8 mouse cellular contexts compared by ENCODE assay signal in the genomic region with DNA sequence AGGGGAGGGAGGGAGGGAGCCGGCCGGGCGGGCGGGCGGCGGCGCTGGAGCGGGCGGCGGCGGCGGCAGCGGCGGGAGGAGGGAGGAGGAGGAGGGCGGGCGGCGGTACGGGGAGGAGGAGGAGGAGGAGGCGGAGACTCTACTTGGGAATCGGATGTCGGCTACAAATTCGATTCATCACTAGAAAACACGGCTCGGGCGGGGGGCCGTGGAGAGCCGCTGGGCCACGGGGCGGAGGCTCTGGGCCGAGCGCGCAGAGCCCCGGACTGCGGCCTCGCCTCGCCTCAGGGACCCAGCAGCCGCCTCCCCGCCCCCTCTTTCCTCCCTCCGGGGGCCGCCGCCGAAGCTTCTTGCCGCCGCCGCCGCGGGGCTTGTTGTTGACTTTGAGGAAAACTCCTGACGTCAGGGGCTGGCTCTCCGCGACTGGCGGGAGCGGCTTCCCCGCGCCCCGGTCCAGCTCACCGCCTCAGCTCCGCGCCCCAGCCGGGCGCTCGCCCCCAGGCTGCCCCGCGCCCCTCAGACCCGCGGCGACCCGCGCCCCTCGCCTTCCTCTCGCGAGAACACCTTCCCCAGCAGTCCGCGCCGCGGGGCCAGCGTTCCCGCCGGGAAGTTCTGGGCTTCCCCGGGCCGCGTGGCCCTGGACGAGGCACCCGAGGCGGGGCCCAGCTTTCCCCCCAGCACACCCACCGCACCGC. TPM values are rescaled to one million over a fixed set of nuclear protein-coding genes. Genes with fewer than 3 reads are reported as not detected.
A peak's percentile ranks its signal among the peaks of the same experiment; 100 is the strongest.
DNase-seq lines count a peak whose midpoint lies in the region; ATAC-seq and TF ChIP-seq lines count a peak whose summit lies in the region.

No protein-coding gene starts in this region.

- TF ChIP-seq CTCF in CH12.LX (conservative IDR thresholded peaks at IDR 0.05 in 1 of 2, IDR thresholded peaks at IDR 0.05 in 1 of 2; ENCODE audit: low read depth in 2 of 2, low read length in 2 of 2): no peak

- TF ChIP-seq RAD21 in CH12.LX (IDR thresholded peaks at IDR 0.05; ENCODE audit: low read depth, low read length): no peak

- TF ChIP-seq POLR2A in CH12.LX (IDR thresholded peaks at IDR 0.05; ENCODE audit: low read depth, low read length): no peak

- no peak overlapping the region for H3K27ac ChIP-seq in CH12.LX (ENCODE audit: insufficient read depth, low read depth)
- peak overlapping the region; percentile 98 for H3K27ac ChIP-seq in forebrain, embryonic 11.5 days (ENCODE audit: low read depth, low read length)
- peak overlapping the region; percentile 85 for H3K27ac ChIP-seq in heart, embryonic 16.5 days (ENCODE audit: low read length)
- peak overlapping the region; percentile 82 for H3K27ac ChIP-seq in liver, embryonic 15.5 days (replicated peaks)
- peak overlapping the region; percentile 100 for H3K27ac ChIP-seq in neural tube, embryonic 13.5 days (replicated peaks)

- TF ChIP-seq EP300 in CH12.LX (IDR thresholded peaks at IDR 0.05; ENCODE audit: low read length): no peak

- H3K4me1 ChIP-seq in CH12.LX (ENCODE audit: control insufficient read depth in 1 of 2, insufficient read depth in 2 of 2): peaks cover 2 to 9% of the 10 kb centered on the region in 2 experiments; a peak in 3 of 4 replicates
- H3K4me1 ChIP-seq in forebrain, embryonic 11.5 days (replicated peaks; ENCODE audit: control insufficient read depth, insufficient read depth, low read length): no peaks in the 10 kb centered on the region; the same call in 1 of the 2 replicates
- H3K4me1 ChIP-seq in heart, embryonic 16.5 days (ENCODE audit: control insufficient read depth, insufficient read depth, low read length): peaks cover 6% of the 10 kb centered on the region; the same call in 1 of the 2 replicates
- peaks cover 19% of the 10 kb centered on the region for H3K4me1 ChIP-seq in liver, embryonic 15.5 days (replicated peaks)
- H3K4me1 ChIP-seq in neural tube, embryonic 13.5 days (replicated peaks): peaks cover 18% of the 10 kb centered on the region

- under 1% methylated on average over 57 of the region's 86 CpGs for WGBS in forebrain, embryonic 11.5 days
- WGBS in heart, embryonic 16.5 days: under 1% methylated on average over 40 of the region's 86 CpGs
- WGBS in liver, embryonic 15.5 days (ENCODE audit: insufficient replicate concordance): under 1% methylated on average over 63 of the region's 86 CpGs
- 1% methylated on average over 58 of the region's 86 CpGs for WGBS in neural tube, embryonic 13.5 days

- peak; percentile 36 for DNase-seq in CH12.LX (ENCODE audit: extremely low read depth)
- DNase-seq in c-Kit-positive CD71-negative TER-119-negative erythroid progenitor cells, embryonic 14.5 days (ENCODE audit: low read depth): peak; percentile 53
- DNase-seq in forebrain, embryonic 11.5 days (ENCODE audit: low spot score): peak; percentile 94
- peak; percentile 84 for DNase-seq in kidney, postnatal 36 days
- peak; percentile 51 for DNase-seq in telencephalon, adult 2 months (ENCODE audit: low read depth, low spot score)

- peaks cover 25% of the 10 kb centered on the region for H3K27me3 ChIP-seq in CH12.LX (replicated peaks)
- H3K27me3 ChIP-seq in forebrain, embryonic 11.5 days (ENCODE audit: control insufficient read depth, insufficient read depth, low read length): no peaks in the 10 kb centered on the region
- no peaks in the 10 kb centered on the region for H3K27me3 ChIP-seq in heart, embryonic 16.5 days (ENCODE audit: control insufficient read depth, insufficient read depth, low read length)
- peaks cover 36% of the 10 kb centered on the region for H3K27me3 ChIP-seq in liver, embryonic 15.5 days
- no peaks in the 10 kb centered on the region for H3K27me3 ChIP-seq in neural tube, embryonic 13.5 days

- peak; percentile 91 for ATAC-seq in forebrain, embryonic 11.5 days (replicated peaks; ENCODE audit: low FRiP score)
- ATAC-seq in heart, embryonic 16.5 days (replicated peaks; ENCODE audit: extremely low read depth, insufficient read depth, low FRiP score): peak; percentile 86
- peak; percentile 87 for ATAC-seq in liver, embryonic 15.5 days (ENCODE audit: insufficient read depth)
- ATAC-seq in neural tube, embryonic 13.5 days (ENCODE audit: low read depth): peak; percentile 89

- H3K4me2 ChIP-seq in CH12.LX (ENCODE audit: insufficient read depth, low read depth, poor library complexity, severe bottlenecking): peak overlapping the region; percentile 91
- H3K4me2 ChIP-seq in forebrain, embryonic 11.5 days (ENCODE audit: low read depth, low read length, severe bottlenecking): peak overlapping the region; percentile 84
- peak overlapping the region; percentile 95 for H3K4me2 ChIP-seq in heart, embryonic 16.5 days (ENCODE audit: low read depth, low read length)
- H3K4me2 ChIP-seq in liver, embryonic 15.5 days: peak overlapping the region; percentile 94
- peak overlapping the region; percentile 87 for H3K4me2 ChIP-seq in neural tube, embryonic 13.5 days

- no peaks in the 10 kb centered on the region for H3K79me2 ChIP-seq in CH12.LX (replicated peaks; ENCODE audit: control insufficient read depth, extremely low read depth, insufficient read depth, poor library complexity, severe bottlenecking)

- peak overlapping the region; percentile 42; the same call in 1 of the 2 replicates for H3K9ac ChIP-seq in CH12.LX (ENCODE audit: insufficient read depth, low read depth)
- H3K9ac ChIP-seq in forebrain, embryonic 11.5 days (ENCODE audit: low read length): peak overlapping the region; percentile 96
- H3K9ac ChIP-seq in heart, embryonic 16.5 days (ENCODE audit: low read length): peak overlapping the region; percentile 92
- peak overlapping the region; percentile 68 for H3K9ac ChIP-seq in liver, embryonic 15.5 days
- H3K9ac ChIP-seq in neural tube, embryonic 13.5 days: peak overlapping the region; percentile 98

- no peaks in the 10 kb centered on the region for H3K9me3 ChIP-seq in CH12.LX (replicated peaks; ENCODE audit: low read length)
- no peaks in the 10 kb centered on the region for H3K9me3 ChIP-seq in forebrain, embryonic 11.5 days (ENCODE audit: control insufficient read depth, low read length)
- no peaks in the 10 kb centered on the region for H3K9me3 ChIP-seq in heart, embryonic 16.5 days (replicated peaks; ENCODE audit: control insufficient read depth, low read length)
- no peaks in the 10 kb centered on the region for H3K9me3 ChIP-seq in liver, embryonic 15.5 days (replicated peaks)
- no peaks in the 10 kb centered on the region for H3K9me3 ChIP-seq in neural tube, embryonic 13.5 days

- no peaks in the 10 kb centered on the region for H3K36me3 ChIP-seq in CH12.LX (replicated peaks in 1 of 2; ENCODE audit: control insufficient read depth in 1 of 2, insufficient read depth in 1 of 2, low read length in 1 of 2)
- no peaks in the 10 kb centered on the region for H3K36me3 ChIP-seq in forebrain, embryonic 11.5 days (ENCODE audit: control insufficient read depth, insufficient read depth, low read length)
- no peaks in the 10 kb centered on the region for H3K36me3 ChIP-seq in heart, embryonic 16.5 days (ENCODE audit: control insufficient read depth, insufficient read depth)
- H3K36me3 ChIP-seq in liver, embryonic 15.5 days (replicated peaks): no peaks in the 10 kb centered on the region
- no peaks in the 10 kb centered on the region for H3K36me3 ChIP-seq in neural tube, embryonic 13.5 days

- peak overlapping the region in 2 of 3 experiments; percentile 48 to 56 for H3K4me3 ChIP-seq in CH12.LX (replicated peaks in 1 of 3; ENCODE audit: low read depth in 2 of 3, low read length in 2 of 3, poor library complexity in 1 of 3)
- peak overlapping the region; percentile 96 for H3K4me3 ChIP-seq in forebrain, embryonic 11.5 days (ENCODE audit: low read depth, low read length)
- peak overlapping the region; percentile 95 for H3K4me3 ChIP-seq in heart, embryonic 16.5 days (ENCODE audit: low read length)
- peak overlapping the region; percentile 70 for H3K4me3 ChIP-seq in liver, embryonic 15.5 days (replicated peaks)
- H3K4me3 ChIP-seq in neural tube, embryonic 13.5 days: peak overlapping the region; percentile 75

- in situ Hi-C loops in CH12.LX (cut with MboI; ENCODE audit: low pct_ligation_motif_present, low pct_unique_long_range_greater_than_20kb, low sequenced_read_pairs): no loop called here

- dilution Hi-C loops in CH12.LX (cut with MboI; ENCODE audit: extremely low pct_ligation_motif_present, extremely low pct_unique_long_range_greater_than_20kb, low sequenced_read_pairs): no loop called here

TF ChIP-seq in CH12.LX, 34 proteins besides CTCF, POLR2A, EP300 and RAD21:
- no peak for TF ChIP-seq PAX5 (IDR thresholded peaks at IDR 0.05; ENCODE audit: low read length)
- no peak for TF ChIP-seq USF1 (IDR thresholded peaks at IDR 0.05; ENCODE audit: low read depth, low read length)
- TF ChIP-seq MAFK (IDR thresholded peaks at IDR 0.05; ENCODE audit: insufficient replicate concordance, low read length): no peak
- TF ChIP-seq MEF2A (IDR thresholded peaks at IDR 0.05; ENCODE audit: borderline replicate concordance, low read depth, low read length): no peak
- no peak for TF ChIP-seq POLR2AphosphoS2 (IDR thresholded peaks at IDR 0.05; ENCODE audit: low read depth, low read length)
- no peak for TF ChIP-seq CHD2 (IDR thresholded peaks at IDR 0.05; ENCODE audit: low read length)
- no peak for TF ChIP-seq RCOR1 (conservative IDR thresholded peaks at IDR 0.05; ENCODE audit: low read depth, low read length)
- TF ChIP-seq ZKSCAN1 (IDR thresholded peaks at IDR 0.05; ENCODE audit: borderline replicate concordance, low read depth, low read length): no peak

RNA-seq across cellular contexts. Expression of a gene that starts 0.5 kb away (rescaled TPM):
- total RNA-seq in CH12.LX (2012; rRNA removed) (0.25 and 0.34 TPM in 2 replicates), CH12.LX (2014; rRNA removed) (0.82 and 1.1 TPM in 2 replicates)
- polyA plus RNA-seq in CH12.LX (2012; ENCODE audit: insufficient read length, low read depth): 1.3 and 1.7 TPM in 2 replicates
- 20.5 and 21.0 TPM in 2 replicates for polyA plus RNA-seq in forebrain, embryonic 11.5 days (2014; fragmentation: Nextera tagmentation; extraction: Ambion mirVana)
- polyA plus RNA-seq in heart, embryonic 16.5 days (2015; fragmentation: Nextera tagmentation; extraction: Ambion mirVana): 3.6 and 4.5 TPM in 2 replicates
- polyA plus RNA-seq in liver, embryonic 15.5 days (2015; fragmentation: Nextera tagmentation; extraction: Ambion mirVana): 0.48 and 0.50 TPM in 2 replicates
- polyA plus RNA-seq in neural tube, embryonic 13.5 days (2015; fragmentation: Nextera tagmentation; extraction: Ambion mirVana): 19.6 and 20.0 TPM in 2 replicates

Comparison
In these comparisons a context has a peak if more than half of its experiments do, and no peak if none do; other contexts are left out.
1. DNase-seq: peak in every context shown above with its lines; median percentile 94 in forebrain, embryonic 11.5 days; 84 in kidney, postnatal 36 days; 53 in c-Kit-positive CD71-negative TER-119-negative erythroid progenitor cells, embryonic 14.5 days; 51 in telencephalon, adult 2 months; 36 in CH12.LX.
2. H3K9ac ChIP-seq: peak in every context shown above with its lines; median percentile 98 in neural tube, embryonic 13.5 days; 96 in forebrain, embryonic 11.5 days; 92 in heart, embryonic 16.5 days; 68 in liver, embryonic 15.5 days; 42 in CH12.LX.